Mouse (Mus musculus) embryonic fibroblast, embryonic 13.5 days (primary cell): ENCODE data around the gene Rcn2. TPM values are rescaled to one million over a fixed set of nuclear protein-coding genes. Genes with fewer than 3 reads are reported as not detected.
A peak's percentile ranks its signal among the peaks of the same experiment; 100 is the strongest.

Source experiments
- H3K27ac ChIP-seq: 2 replicates; pipeline ENCODE4 v1.5.1; 2012; ENCODE audit warnings: low read length, control low read depth, inconsistent platforms; ENCODE audit not compliant: insufficient read depth
- H3K4me1 ChIP-seq: 2 replicates; pipeline ENCODE4 v1.6.1; 2011; ENCODE audit warnings: low read length; ENCODE audit not compliant: control insufficient read depth, insufficient read depth
- H3K4me3 ChIP-seq: 2 replicates; pipeline ENCODE4 v1.5.1; 2011; ENCODE audit warnings: mild to moderate bottlenecking, control low read depth, low read length; ENCODE audit not compliant: insufficient read depth
- CTCF ChIP-seq: IDR thresholded peaks from 2 replicates; pipeline ENCODE4 v1.5.1; 2011; ENCODE audit warnings: mild to moderate bottlenecking, control low read depth, low read length, moderate library complexity, borderline replicate concordance; ENCODE audit not compliant: insufficient read depth
- POLR2A ChIP-seq: IDR thresholded peaks from 2 replicates; pipeline ENCODE4 v1.6.1; 2011; ENCODE audit warnings: low read depth, mild to moderate bottlenecking, control low read depth, low read length, moderate library complexity
- polyA plus RNA-seq: library from polyadenylated mRNA; stranded (reverse); fragments of >200 nt; gene quantifications from 2 replicates; pipeline ENCODE4 v1.2.4, GENCODE M21; 2011; ENCODE audit warnings: low read depth; ENCODE audit not compliant: missing spikeins, insufficient read length

Gene Rcn2
- polyA plus RNA-seq, 1 experiment: 142 TPM

DNA sequence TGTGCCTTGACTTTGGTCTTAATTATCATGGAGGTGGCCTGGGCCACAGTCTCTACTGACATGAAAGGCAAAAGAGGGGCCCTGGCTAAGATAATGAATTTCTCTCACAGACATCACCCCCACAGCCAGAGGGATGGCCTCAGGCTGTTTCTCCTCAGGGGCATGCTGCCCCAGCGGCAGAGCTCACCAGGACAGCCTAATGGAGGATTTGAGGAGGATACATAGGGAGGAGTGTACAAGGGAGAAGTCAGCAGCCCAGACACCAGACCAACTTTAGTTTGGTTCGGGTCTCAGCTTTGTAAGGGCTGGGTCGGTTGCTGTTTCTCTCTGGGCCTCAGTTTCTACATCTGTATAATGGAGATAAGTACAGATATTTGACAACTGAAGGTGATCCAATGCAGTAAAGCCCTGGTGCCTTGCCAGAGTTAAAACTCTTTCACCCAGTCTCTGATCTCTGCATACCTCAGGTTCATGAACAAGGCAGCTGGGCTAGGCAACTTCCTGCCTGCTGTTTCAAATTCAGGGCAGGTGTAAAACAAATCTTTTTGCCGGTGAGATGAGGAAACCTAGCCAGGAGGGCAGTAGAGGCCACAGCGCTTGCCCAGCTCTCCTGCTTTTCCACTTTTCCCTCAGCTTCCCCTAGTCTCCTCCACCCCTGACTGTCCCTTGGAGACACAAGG is 49.0 kb downstream of the Rcn2 start:
- Histone ChIP-seq H3K27ac (peak overlapping the region; percentile 83; the same call in 1 of the 2 replicates), H3K4me1 (peaks cover 5% of the 10 kb centered on the region), H3K4me3 (no peak overlapping the region)
- TF ChIP-seq POLR2A (no peak), CTCF (no peak)

DNA sequence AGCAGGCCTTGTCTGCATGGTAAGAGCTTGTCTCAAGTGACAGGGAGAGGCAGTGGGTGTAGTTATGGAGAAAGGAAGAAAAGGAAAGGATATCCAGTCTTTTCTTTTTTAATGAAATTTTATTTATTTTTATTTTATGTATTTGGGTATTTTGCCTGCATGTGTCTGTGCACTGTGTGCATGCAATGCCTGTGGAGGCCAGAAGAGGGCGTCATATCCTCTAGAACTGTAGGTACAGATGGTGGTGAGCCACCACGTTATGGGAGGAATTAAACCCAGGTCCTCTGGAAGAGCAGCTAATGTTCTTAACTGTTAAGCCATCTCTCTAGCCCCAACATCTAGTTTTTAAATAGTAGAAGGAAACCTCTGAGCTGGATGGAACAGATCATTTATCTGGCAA is 50.5 kb downstream of the Rcn2 start:
- no peak overlapping the region for H3K4me3 ChIP-seq
- H3K27ac ChIP-seq: no peak overlapping the region
- peaks cover 5% of the 10 kb centered on the region for H3K4me1 ChIP-seq
- TF ChIP-seq POLR2A (no peak), CTCF (no peak)

DNA sequence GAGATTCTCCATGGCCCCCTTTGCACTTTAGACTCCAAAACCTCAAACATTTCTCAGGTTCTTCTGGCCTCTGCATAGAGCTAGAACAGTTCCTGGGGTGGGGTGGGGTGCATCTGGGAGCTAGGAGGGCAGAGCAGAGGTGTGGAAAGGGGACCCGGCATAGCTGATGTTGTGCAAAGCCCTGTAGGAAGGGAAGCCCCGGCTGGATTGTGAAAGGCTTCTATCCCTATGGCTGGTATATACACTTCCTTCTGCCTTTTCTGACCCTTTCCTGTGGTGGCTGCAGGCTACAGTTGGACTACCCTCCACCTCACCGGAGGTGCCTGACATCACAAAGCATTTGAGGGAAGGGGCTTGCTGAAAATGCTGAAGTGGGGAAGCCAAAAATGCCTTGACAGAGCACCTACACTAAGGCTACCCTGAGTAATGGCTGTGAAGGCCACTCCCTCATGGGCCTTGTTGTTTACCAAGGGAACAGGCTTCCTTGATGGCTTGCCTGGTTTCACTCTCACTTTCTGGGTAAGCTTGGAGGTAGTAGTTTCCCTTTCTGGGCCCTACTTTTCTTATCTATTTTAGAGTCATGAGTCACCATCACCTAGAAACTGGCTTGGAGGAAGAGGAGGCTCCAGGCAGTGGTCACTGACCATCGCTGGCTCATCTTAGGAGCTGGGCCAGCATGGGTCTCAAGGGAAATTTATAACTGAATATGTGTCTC is 56.1 kb downstream of the Rcn2 start:
- Histone ChIP-seq H3K27ac (no peak overlapping the region), H3K4me1 (peaks cover 3% of the 10 kb centered on the region; the same call in 1 of the 2 replicates), H3K4me3 (no peak overlapping the region)
- TF ChIP-seq POLR2A: no peak
- TF ChIP-seq CTCF: no peak

DNA sequence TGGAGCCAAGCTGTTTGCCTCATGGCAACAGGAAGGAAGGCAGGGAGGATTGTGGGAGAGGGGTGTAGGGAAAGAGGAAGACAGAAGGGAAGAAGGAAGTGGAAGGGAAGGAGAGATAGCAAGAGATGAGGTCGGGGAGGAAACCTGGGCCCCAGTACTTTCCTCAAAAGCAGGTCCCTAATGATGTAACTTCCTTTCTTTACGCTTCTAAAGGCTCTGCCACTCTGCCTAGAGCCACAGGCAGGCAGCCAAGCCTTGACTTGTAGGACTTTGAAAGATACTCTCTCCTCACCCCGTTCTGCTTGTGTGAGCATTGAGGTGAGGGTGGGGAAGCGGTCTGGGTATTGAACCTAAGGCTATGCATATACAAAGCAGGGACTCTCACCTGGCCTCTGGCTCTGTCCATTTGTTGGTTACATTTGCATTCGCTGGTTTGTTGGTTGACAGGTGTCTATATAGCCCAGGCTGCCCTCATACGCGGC is 58.4 kb downstream of the Rcn2 start:
- no peak for TF ChIP-seq POLR2A
- no peak for TF ChIP-seq CTCF
- Histone ChIP-seq H3K27ac (no peak overlapping the region), H3K4me1 (peaks cover 4% of the 10 kb centered on the region; the same call in 1 of the 2 replicates), H3K4me3 (no peak overlapping the region)

DNA sequence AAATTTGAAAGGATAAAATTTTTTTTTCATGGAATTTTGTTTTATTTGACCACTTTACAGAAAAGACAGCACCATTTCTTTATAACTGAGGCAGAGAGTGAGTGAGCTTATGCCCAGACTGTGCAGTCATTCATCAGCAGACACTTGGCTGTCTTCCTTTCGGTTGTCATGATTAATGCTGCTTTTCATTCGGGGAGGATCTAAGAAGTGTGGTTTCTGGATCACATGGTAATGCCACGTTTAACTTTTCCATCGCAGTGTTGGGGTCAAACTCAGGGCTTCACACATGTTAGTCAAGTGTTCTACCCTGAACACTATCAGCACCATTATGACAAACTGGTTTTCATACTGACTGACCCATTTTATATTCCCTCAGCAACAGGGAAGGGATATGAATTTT is 59.4 kb downstream of the Rcn2 start:
- H3K4me3 ChIP-seq: no peak overlapping the region
- no peak for TF ChIP-seq CTCF
- peak overlapping the region; percentile 50; the same call in 1 of the 2 replicates for H3K27ac ChIP-seq
- peaks cover 6% of the 10 kb centered on the region; the same call in 1 of the 2 replicates for H3K4me1 ChIP-seq

DNA sequence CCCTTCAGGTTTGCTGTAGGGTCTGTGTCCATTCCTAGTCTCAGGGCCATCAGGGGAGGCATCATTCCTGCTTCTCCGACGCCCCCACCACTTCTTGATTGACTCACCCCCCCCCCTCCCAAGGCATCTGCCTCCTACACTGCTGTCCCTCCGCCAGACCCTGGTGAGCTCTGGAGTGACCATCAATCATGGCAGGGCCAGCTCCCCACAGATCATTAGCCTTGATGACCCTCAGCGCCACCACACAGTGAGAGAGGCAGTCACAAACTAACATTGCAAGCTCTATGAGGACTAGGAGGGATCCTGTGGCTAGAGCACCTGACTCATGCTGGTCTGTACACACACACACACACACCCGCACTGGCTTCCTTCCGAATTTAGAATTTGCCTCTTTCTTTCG is 63.3 kb downstream of the Rcn2 start:
- Histone ChIP-seq H3K27ac (no peak overlapping the region), H3K4me1 (peaks cover 13% of the 10 kb centered on the region), H3K4me3 (no peak overlapping the region)
- TF ChIP-seq POLR2A (no peak), CTCF (no peak)

DNA sequence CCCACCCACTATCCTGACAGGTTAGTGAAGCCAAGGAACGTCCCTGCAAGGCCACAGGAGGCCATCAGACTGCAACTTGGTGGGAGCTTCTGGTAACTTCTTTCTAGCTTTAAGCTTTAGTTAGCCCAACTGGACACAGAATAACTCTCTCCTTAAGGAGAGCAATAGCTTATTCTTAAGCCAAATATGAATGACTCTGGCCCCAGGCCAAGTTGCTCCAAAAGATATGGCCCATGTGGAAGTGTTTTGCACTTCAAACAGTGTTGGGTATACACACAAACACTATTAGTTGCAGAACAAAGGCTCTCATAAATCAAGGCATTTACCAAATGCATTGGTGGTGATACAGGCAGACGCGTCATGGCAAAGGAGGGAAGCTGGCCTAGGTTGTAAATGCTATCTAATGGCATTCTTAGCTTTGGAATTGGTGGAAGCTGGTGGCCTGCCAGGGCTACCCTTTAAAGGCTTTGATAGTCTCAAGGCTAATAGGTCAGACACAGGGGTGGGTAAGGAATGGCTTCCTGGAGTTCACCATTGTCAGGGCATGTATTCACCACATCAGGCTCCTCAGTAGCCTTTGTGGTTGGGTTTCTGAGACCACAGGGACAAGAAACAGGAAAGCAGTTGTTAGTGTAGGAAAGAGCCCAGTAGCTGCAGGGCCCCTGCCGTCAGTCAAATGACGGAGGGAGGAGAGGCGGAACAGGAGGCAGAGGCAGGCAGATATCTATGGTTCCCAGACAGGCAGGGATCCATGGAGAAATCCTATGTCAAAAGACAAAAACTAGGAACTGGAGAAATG is 64.8 kb downstream of the Rcn2 start:
- H3K4me1 ChIP-seq: peaks cover 13% of the 10 kb centered on the region
- no peak overlapping the region for H3K4me3 ChIP-seq
- peak overlapping the region; percentile 76 for H3K27ac ChIP-seq
- no peak for TF ChIP-seq CTCF
- no peak for TF ChIP-seq POLR2A

DNA sequence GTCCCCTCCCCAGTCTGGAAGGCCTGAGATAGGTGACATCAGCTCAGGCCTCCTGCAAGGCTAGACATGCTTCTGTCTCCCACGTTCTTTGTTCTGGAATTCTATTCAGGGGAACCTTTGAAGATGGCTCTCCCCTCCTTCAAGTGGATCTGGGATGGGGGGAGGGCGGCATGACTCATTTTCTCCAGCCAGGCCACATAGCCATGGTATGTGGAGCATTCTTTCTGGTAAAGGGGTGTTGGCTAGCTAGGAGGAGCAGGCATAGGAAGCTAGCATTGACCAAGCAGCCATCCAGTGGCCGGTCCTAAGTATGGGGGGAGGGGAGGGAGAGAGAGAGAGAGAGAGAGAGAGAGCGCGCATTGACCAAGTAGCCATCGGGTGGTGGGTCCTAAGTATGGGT is 65.9 kb downstream of the Rcn2 start:
- peaks cover 13% of the 10 kb centered on the region for H3K4me1 ChIP-seq

DNA sequence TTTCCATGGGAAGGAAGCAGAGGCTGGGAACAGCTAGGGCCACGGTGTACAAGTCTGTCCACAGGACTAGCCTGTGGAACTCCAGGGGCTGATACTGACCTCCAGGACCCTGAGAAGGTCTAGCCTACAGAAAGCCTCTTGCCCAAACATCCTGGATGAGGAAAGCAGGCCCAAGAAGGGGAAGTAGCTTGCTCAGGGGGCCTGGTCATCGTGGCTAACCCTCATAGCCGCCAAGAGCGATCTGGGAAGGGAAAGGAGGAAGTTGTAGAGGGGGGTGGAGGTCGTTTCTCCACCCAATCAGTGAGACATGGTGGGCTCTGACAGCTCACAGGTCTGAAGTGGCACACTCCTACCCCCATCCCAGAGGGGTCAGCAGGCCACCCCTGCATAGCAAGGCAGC is 66.5 kb downstream of the Rcn2 start:
- Histone ChIP-seq H3K27ac (peak overlapping the region; percentile 62), H3K4me1 (peaks cover 13% of the 10 kb centered on the region), H3K4me3 (no peak overlapping the region)
- TF ChIP-seq POLR2A (no peak), CTCF (no peak)

More for the DNA sequence above, 65.9 kb downstream of the Rcn2 start:
- no peak for TF ChIP-seq POLR2A
- no peak for TF ChIP-seq CTCF
- Histone ChIP-seq H3K4me3 (no peak overlapping the region), H3K27ac (peak overlapping the region; percentile 76)

Other genes with a start within 250 kb of the Rcn2 start
- 12.4 and 14.1 TPM in 2 replicates for gene Scaper, start 103.7 kb upstream of the Rcn2 start, polyA plus RNA-seq
- not detected in 2 replicates for gene 4930563M21Rik, start 31.3 kb upstream of the Rcn2 start, polyA plus RNA-seq
- gene Pstpip1, start 48.1 kb downstream of the Rcn2 start, polyA plus RNA-seq: 2.6 and 4.1 TPM in 2 replicates
- 178 and 183 TPM in 2 replicates for gene Tspan3, start 123.6 kb downstream of the Rcn2 start, polyA plus RNA-seq